Mouse (Mus musculus) embryonic facial prominence, embryonic 11.5 days (tissue): ENCODE results near the gene 2610008E11Rik. TPM values are rescaled to one million over a fixed set of nuclear protein-coding genes. Genes with fewer than 3 reads are reported as not detected.
"Not testable (repeated sequence)": the region's sequence is repeated elsewhere in the genome, so short reads cannot be mapped to it uniquely, and the experiment has no call there.

Experiments used
- ATAC-seq: fragments of 200-750 bp; cut with Nextera tagmentation; replicated peaks from 2 replicates; pipeline ENCODE4 v1.8.0; 2017; ENCODE audit warnings: low read depth; ENCODE audit not compliant: insufficient number of reproducible peaks, low FRiP score, low TSS enrichment
- DNase-seq: peaks from one replicate; pipeline ENCODE4 v3.0.0-alpha.2; 2015; ENCODE audit warnings: low spot score
- H3K27ac ChIP-seq: fragments of 300-500 bp; sonication (generic); replicated peaks from 2 replicates; pipeline ENCODE4 v1.5.1; 2014; ENCODE audit warnings: mild to moderate bottlenecking, low read depth, low read length, control low read depth
- H3K27me3 ChIP-seq: fragments of 300-500 bp; sonication (generic); 2 replicates; pipeline ENCODE4 v1.6.1; 2014; ENCODE audit warnings: mild to moderate bottlenecking, low read length, moderate library complexity, mixed read lengths; ENCODE audit not compliant: control insufficient read depth, insufficient read depth
- H3K36me3 ChIP-seq: fragments of 300-500 bp; sonication (generic); replicated peaks from 2 replicates; pipeline ENCODE4 v1.6.1; 2014; ENCODE audit warnings: low read depth, mild to moderate bottlenecking, low read length, moderate library complexity, mixed read lengths; ENCODE audit not compliant: control insufficient read depth, insufficient read depth
- H3K4me1 ChIP-seq: fragments of 300-500 bp; sonication (generic); 2 replicates; pipeline ENCODE4 v1.6.1; 2014; ENCODE audit warnings: low read length, mixed read lengths; ENCODE audit not compliant: control insufficient read depth, insufficient read depth
- H3K4me2 ChIP-seq: fragments of 300-500 bp; sonication (generic); 2 replicates; pipeline ENCODE4 v1.6.1; 2014; ENCODE audit warnings: low read depth, mild to moderate bottlenecking, control low read depth, low read length, moderate library complexity
- H3K4me3 ChIP-seq: fragments of 300-500 bp; sonication (generic); 2 replicates; pipeline ENCODE4 v1.5.1; 2014; ENCODE audit warnings: low read depth, low read length, control low read depth
- H3K9ac ChIP-seq: fragments of 300-500 bp; sonication (generic); replicated peaks from 2 replicates; pipeline ENCODE4 v1.6.1; 2014; ENCODE audit warnings: mild to moderate bottlenecking, control low read depth, low read length
- H3K9me3 ChIP-seq: fragments of 300-500 bp; sonication (generic); replicated peaks from 2 replicates; pipeline ENCODE4 v1.6.1; 2016; ENCODE audit warnings: mild to moderate bottlenecking, low read length, inconsistent platforms, mixed read lengths; ENCODE audit not compliant: control insufficient read depth
- WGBS: fragments of 180-500 bp; shearing (Covaris S2); extraction: QIAGEN DNeasy Blood & Tissue Kit; methylation state at CpG from one replicate; pipeline ENCODE4 v1.1.7; 2014; 5-methylcytosine and 5-hydroxymethylcytosine counted together
- polyA plus RNA-seq: library from polyadenylated mRNA; unstranded; fragments of >200 nt; fragmentation: Nextera tagmentation; extraction: Ambion mirVana; gene quantifications from 2 replicates; pipeline ENCODE4 v1.2.1, GENCODE M21; 2014

2610008E11Rik gene
- polyA plus RNA-seq, 1 experiment from 2014 or later: 49.2 TPM

- DNase-seq (no peak), ATAC-seq (no peak)
- H3K4me1 ChIP-seq: no peaks in the 10 kb centered on the region
- peak overlapping the region; percentile 99 for H3K9ac ChIP-seq
- no peaks in the 10 kb centered on the region for H3K27me3 ChIP-seq
- H3K9me3 ChIP-seq: no peaks in the 10 kb centered on the region
- peak overlapping the region; percentile 64 for H3K4me2 ChIP-seq
- H3K4me3 ChIP-seq: peak overlapping the region; percentile 87
- WGBS: 17% methylated on average over 2 of the region's 2 CpGs
- no peak overlapping the region for H3K27ac ChIP-seq
- H3K36me3 ChIP-seq: peaks cover 11% of the 10 kb centered on the region
These were observed 694 bp downstream of the 2610008E11Rik start for GRCm38 (mm10) chr10:79096706-79097105.

GRCm38 (mm10) chr10:79091731-79092130 is 5.7 kb downstream of the 2610008E11Rik start:
- Histone ChIP-seq H3K9ac (no peak overlapping the region), H3K27ac (no peak overlapping the region), H3K4me1 (no peaks in the 10 kb centered on the region), H3K27me3 (no peaks in the 10 kb centered on the region), H3K4me3 (no peak overlapping the region), H3K36me3 (peaks cover 16% of the 10 kb centered on the region), H3K9me3 (no peaks in the 10 kb centered on the region), H3K4me2 (no peak overlapping the region)
- no peak for DNase-seq
- ATAC-seq: no peak

GRCm38 (mm10) chr10:79089000-79089399 is 8.4 kb downstream of the 2610008E11Rik start:
- H3K36me3 ChIP-seq: peaks cover 17% of the 10 kb centered on the region
- no peak overlapping the region for H3K27ac ChIP-seq
- no peak overlapping the region for H3K4me2 ChIP-seq
- ATAC-seq (no peak), DNase-seq (no peak)
- no peak overlapping the region for H3K4me3 ChIP-seq
- no peaks in the 10 kb centered on the region for H3K27me3 ChIP-seq
- no peak overlapping the region for H3K9ac ChIP-seq
- WGBS: 83% methylated on average over 4 of the region's 4 CpGs
- no peaks in the 10 kb centered on the region for H3K4me1 ChIP-seq
- no peaks in the 10 kb centered on the region for H3K9me3 ChIP-seq

- no peak for ATAC-seq
These were observed 10.8 kb downstream of the 2610008E11Rik start for GRCm38 (mm10) chr10:79086577-79086976.

GRCm38 (mm10) chr10:79057370-79057769 is 40.0 kb downstream of the 2610008E11Rik start:
- not testable (repeated sequence) for H3K27ac ChIP-seq, H3K4me3 ChIP-seq, H3K4me2 ChIP-seq, H3K36me3 ChIP-seq, H3K27me3 ChIP-seq, ATAC-seq, H3K9me3 ChIP-seq, H3K9ac ChIP-seq, DNase-seq, H3K4me1 ChIP-seq
- 88% methylated on average over 3 of the region's 3 CpGs for WGBS

More at GRCm38 (mm10) chr10:79086577-79086976, 10.8 kb downstream of the 2610008E11Rik start:
- Histone ChIP-seq H3K9ac (no peak overlapping the region), H3K9me3 (no peaks in the 10 kb centered on the region), H3K4me2 (no peak overlapping the region), H3K27me3 (no peaks in the 10 kb centered on the region), H3K4me3 (no peak overlapping the region), H3K27ac (no peak overlapping the region), H3K4me1 (no peaks in the 10 kb centered on the region), H3K36me3 (peaks cover 8% of the 10 kb centered on the region)
- WGBS: 97% methylated on average over 2 of the region's 2 CpGs
- DNase-seq: no peak

- H3K27ac ChIP-seq, H3K4me2 ChIP-seq, H3K9ac ChIP-seq, ATAC-seq, H3K4me1 ChIP-seq, DNase-seq, H3K27me3 ChIP-seq, H3K9me3 ChIP-seq, H3K4me3 ChIP-seq, H3K36me3 ChIP-seq: not testable (repeated sequence)
- 77% methylated on average over 2 of the region's 2 CpGs for WGBS
These were observed 54.9 kb downstream of the 2610008E11Rik start for GRCm38 (mm10) chr10:79042457-79042856.

- DNase-seq: no peak
- no peak for ATAC-seq
- no peaks in the 10 kb centered on the region for H3K4me1 ChIP-seq
These were observed 69.0 kb downstream of the 2610008E11Rik start, which contains the start of gene Olfr57 for GRCm38 (mm10) chr10:79028441-79028840. Gene Olfr57, plus strand, starts transcription at chr10:79028741.

More at GRCm38 (mm10) chr10:79028441-79028840, 69.0 kb downstream of the 2610008E11Rik start, which contains the start of gene Olfr57:
- no peaks in the 10 kb centered on the region for H3K9me3 ChIP-seq
- H3K27ac ChIP-seq: no peak within 1 kb of the TSS
- no peaks in the 10 kb centered on the region for H3K27me3 ChIP-seq
- no peak within 1 kb of the TSS for H3K9ac ChIP-seq
- no peak within 1 kb of the TSS for H3K4me3 ChIP-seq
- no peak within 1 kb of the TSS for H3K4me2 ChIP-seq
- H3K36me3 ChIP-seq: no peaks in the 10 kb centered on the region
